Mouse (Mus musculus) spleen, adult 2 months (tissue): ENCODE measurements around the gene Mcpt2.

ENCODE experiments used
- CTCF ChIP-seq: fragments of 200-500 bp; IDR thresholded peaks from 2 replicates; pipeline ENCODE4 v1.5.1; 2011; ENCODE audit warnings: mild to moderate bottlenecking, inconsistent platforms; ENCODE audit not compliant: insufficient read depth, insufficient read length, insufficient replicate concordance; ENCODE audit errors: extremely low read depth
- POLR2A ChIP-seq: fragments of 200-500 bp; IDR thresholded peaks from 2 replicates; pipeline ENCODE4 v1.6.1; 2011; ENCODE audit warnings: low read depth, low read length, inconsistent platforms

GRCm38 (mm10) chr14:56034433-56034832 lies 7.4 kb upstream of the Mcpt2 start:
- no peak for TF ChIP-seq POLR2A
- no peak for TF ChIP-seq CTCF
